Mouse (Mus musculus) gonadal fat pad, adult 2 months (tissue): ENCODE results near the gene 6430628N08Rik. TPM values are rescaled to one million over a fixed set of nuclear protein-coding genes. Genes with fewer than 3 reads are reported as not detected.

ENCODE experiments used
- DNase-seq: peaks from one replicate; pipeline ENCODE4 v3.0.0-alpha.2; 2012; ENCODE audit warnings: low read depth
- polyA plus RNA-seq: library from polyadenylated mRNA; depleted of rRNA; stranded (reverse); fragments of >200 nt; gene quantifications from 2 replicates; pipeline ENCODE4 v1.2.3, GENCODE M21; 2012; rRNA removed

The 6430628N08Rik gene
- 0.31 and 0.85 TPM in 2 replicates for polyA plus RNA-seq

GRCm38 (mm10) chr4:115890553-115890952 lies at the start of gene 6430628N08Rik:
TSS of gene 6430628N08Rik (plus strand) at chr4:115890665.
- DNase-seq = no peak

GRCm38 (mm10) chr4:115840842-115841241 lies 49.6 kb upstream of the 6430628N08Rik start:
- DNase-seq = no peak

GRCm38 (mm10) chr4:115846656-115847055 lies 43.8 kb upstream of the 6430628N08Rik start:
- DNase-seq = no peak

- no peak for DNase-seq
Measured at GRCm38 (mm10) chr4:115847377-115847776, 43.1 kb upstream of the 6430628N08Rik start.

- DNase-seq = no peak
Measured at GRCm38 (mm10) chr4:115848083-115848482, 42.4 kb upstream of the 6430628N08Rik start.

- DNase-seq = no peak
Measured at GRCm38 (mm10) chr4:115848990-115849677, 41.3 kb upstream of the 6430628N08Rik start.

GRCm38 (mm10) chr4:115850111-115850510 lies 40.4 kb upstream of the 6430628N08Rik start:
- no peak for DNase-seq

- DNase-seq = no peak
Measured at GRCm38 (mm10) chr4:115850631-115851030, 39.8 kb upstream of the 6430628N08Rik start.

- no peak for DNase-seq
Measured at GRCm38 (mm10) chr4:115851569-115851968, 38.9 kb upstream of the 6430628N08Rik start.

- no peak for DNase-seq
Measured at GRCm38 (mm10) chr4:115855100-115855499, 35.4 kb upstream of the 6430628N08Rik start.

GRCm38 (mm10) chr4:115855609-115856008 lies 34.9 kb upstream of the 6430628N08Rik start:
- DNase-seq = no peak

GRCm38 (mm10) chr4:115856282-115856681 lies 34.2 kb upstream of the 6430628N08Rik start:
- no peak for DNase-seq

- DNase-seq = no peak
Measured at GRCm38 (mm10) chr4:115857293-115857883, 33.1 kb upstream of the 6430628N08Rik start.

- DNase-seq = no peak
Measured at GRCm38 (mm10) chr4:115863352-115863751, 27.1 kb upstream of the 6430628N08Rik start.

GRCm38 (mm10) chr4:115863880-115864279 lies 26.6 kb upstream of the 6430628N08Rik start:
- DNase-seq = no peak

- no peak for DNase-seq
Measured at GRCm38 (mm10) chr4:115869512-115870210, 20.8 kb upstream of the 6430628N08Rik start.

GRCm38 (mm10) chr4:115873231-115873630 lies 17.2 kb upstream of the 6430628N08Rik start:
- DNase-seq = no peak

GRCm38 (mm10) chr4:115878216-115878678 lies 12.2 kb upstream of the 6430628N08Rik start:
- no peak for DNase-seq

GRCm38 (mm10) chr4:115878828-115879227 lies 11.6 kb upstream of the 6430628N08Rik start:
- no peak for DNase-seq

GRCm38 (mm10) chr4:115881183-115881582 lies 9.3 kb upstream of the 6430628N08Rik start:
- no peak for DNase-seq

GRCm38 (mm10) chr4:115882195-115882594 lies 8.3 kb upstream of the 6430628N08Rik start:
- no peak for DNase-seq

- no peak for DNase-seq
Measured at GRCm38 (mm10) chr4:115884022-115884421, 6.4 kb upstream of the 6430628N08Rik start, which contains the start of gene Kncn. TSS of gene Kncn (plus strand) at chr4:115884400.

GRCm38 (mm10) chr4:115885846-115886245 lies 4.6 kb upstream of the 6430628N08Rik start:
- no peak for DNase-seq
